Mouse (Mus musculus) layer of hippocampus, adult 2 months (tissue): Measurements from ENCODE around the gene Elp6. TPM values are rescaled to one million over a fixed set of nuclear protein-coding genes. Genes with fewer than 3 reads are reported as not detected.

ENCODE experiments used
- DNase-seq, 2 experiments: peaks; one replicate each; pipeline ENCODE4 v3.0.0; 2022; ENCODE audit warnings: low spot score in 2 of 2
- H3K27ac ChIP-seq: fragments of 200-600 bp; 2 replicates; pipeline ENCODE4 v1.8.1; 2022
- H3K4me3 ChIP-seq: fragments of 200-600 bp; 2 replicates; pipeline ENCODE4 v1.8.1; 2022; ENCODE audit warnings: mild to moderate bottlenecking
- CTCF ChIP-seq: fragments of 200-600 bp; conservative IDR thresholded peaks from 2 replicates; pipeline ENCODE4 v1.8.1; 2022; ENCODE audit warnings: antibody characterized with exemption, mild to moderate bottlenecking, moderate library complexity
- long read RNA-seq, 2 experiments: library from polyadenylated mRNA; stranded (forward); transcript quantifications; one replicate each; pipeline ENCODE4 v2.0.0; 2021; ENCODE audit warnings: borderline mapping rate in 2 of 2
- total RNA-seq, 2 experiments: library from RNA; stranded (reverse); gene quantifications; 2 replicates each; pipeline ENCODE4 v1.2.3; 2021

Elp6 gene
- total RNA-seq: 10 to 100 TPM; 14.8 to 14.9 TPM
- long read RNA-seq, experiment 1, transcript Elp6-205 (7 exons, 1,304 nt): major isoform, 12 of 16 reads
- long read RNA-seq, experiment 1, partial matches to known transcripts: 0 of 16 reads
- long read RNA-seq, experiment 1, other reads (novel, unspliced or antisense): 4 of 16 reads
- long read RNA-seq, experiment 2, transcript Elp6-205 (7 exons, 1,304 nt): major isoform, 9 of 16 reads
- long read RNA-seq, experiment 2, partial matches to known transcripts: 1 of 16 reads
- long read RNA-seq, experiment 2, other reads (novel, unspliced or antisense): 6 of 16 reads

DNA sequence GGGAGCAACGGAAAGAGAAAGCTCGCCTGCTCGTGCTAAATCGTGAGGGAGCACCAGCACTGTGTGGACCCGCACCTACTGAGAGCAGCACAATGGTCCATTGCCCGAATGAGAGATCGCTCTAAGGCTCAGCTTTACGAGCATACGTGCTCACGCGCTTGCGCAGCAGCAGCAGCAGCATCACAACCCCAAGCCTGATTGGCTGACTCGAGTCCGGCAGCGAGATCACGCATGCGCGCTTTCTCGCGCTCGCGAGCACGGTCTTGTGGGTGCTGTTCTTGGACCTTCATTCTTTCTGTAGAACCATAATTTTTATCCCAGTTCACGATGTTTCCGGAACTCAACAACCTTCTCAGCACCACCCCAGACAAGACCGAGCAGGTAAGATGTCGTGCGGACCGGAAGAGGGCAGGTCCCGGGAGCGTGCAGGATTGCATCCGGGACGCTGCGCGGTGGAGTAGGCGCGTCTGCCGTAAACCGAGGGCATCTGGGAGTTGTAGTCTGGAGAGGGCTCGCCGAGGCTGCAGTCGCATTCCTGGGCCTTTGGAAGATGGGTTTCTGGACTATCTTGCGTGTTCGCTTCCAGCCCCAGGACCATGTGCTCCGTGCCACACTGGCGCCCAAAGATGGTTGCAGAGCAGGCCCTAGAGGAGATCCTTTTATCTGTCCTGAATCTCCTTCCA lies at the start of gene Elp6:
TSS of gene Elp6 (plus strand) at position 205 of the 683 bp plus-strand sequence.
- peak within 1 kb of the TSS; percentile 96 for H3K27ac ChIP-seq
- DNase-seq: peak; percentile 89 to 93
- H3K4me3 ChIP-seq: peak within 1 kb of the TSS; percentile 74
- TF ChIP-seq CTCF: 0 out of 2 replicates have a peak, but pooled peaks have one; percentile 20

DNA sequence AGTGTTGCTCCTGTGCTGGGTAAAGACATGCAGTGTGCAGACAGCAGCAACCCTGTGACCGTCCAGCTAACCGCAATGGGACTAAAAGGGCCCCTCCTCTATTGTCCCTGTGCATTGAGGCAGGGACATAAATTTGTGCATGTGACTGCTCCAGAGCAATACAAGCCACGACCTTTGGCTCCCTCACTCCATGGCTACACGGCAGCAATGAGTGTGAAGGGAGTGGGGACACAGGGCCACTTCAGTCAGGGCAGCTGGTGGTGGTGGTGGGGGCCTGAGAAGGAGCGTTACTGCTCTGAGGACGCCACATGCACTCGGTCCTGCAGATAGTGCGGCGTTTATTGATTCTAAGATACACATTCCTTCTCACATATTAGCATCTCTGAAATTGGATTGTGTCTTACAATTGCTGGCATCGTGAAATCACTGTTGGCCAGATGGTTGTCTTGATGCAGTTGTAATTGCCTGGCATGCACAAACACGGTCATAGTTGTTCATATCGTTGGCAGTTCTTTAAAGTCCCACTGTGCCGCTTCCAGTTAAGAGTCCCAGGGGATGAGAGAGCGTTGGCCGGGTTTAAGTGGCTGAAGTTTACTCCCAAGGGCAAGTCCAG lies 49.5 kb upstream of the Elp6 start:
- peak in 1 of 2 experiments; percentile 56 for DNase-seq
- H3K4me3 ChIP-seq: no peak overlapping the region
- TF ChIP-seq CTCF: no peak
- H3K27ac ChIP-seq: peak overlapping the region; percentile 80

DNA sequence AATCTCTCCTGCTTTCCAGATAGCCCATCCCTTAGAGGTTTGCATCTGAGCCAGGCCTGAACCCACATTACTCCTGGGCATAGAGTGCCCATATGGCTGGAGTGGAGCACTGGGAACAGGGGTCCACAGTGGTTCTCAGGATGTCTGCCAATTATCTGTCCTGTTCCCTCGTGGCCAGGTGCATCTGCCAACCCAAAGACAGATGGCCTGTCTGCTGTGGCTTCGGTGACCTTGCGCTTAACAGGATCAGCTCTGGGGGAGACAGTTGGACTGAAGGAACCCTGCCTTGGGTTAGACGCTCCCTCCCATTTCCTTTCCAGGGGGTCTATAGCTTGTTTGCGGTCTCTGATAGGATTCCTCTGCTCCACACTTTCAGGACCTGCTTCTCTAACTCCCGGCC lies 46.3 kb upstream of the Elp6 start:
- DNase-seq: no peak
- no peak for TF ChIP-seq CTCF
- no peak overlapping the region for H3K4me3 ChIP-seq
- peak overlapping the region; percentile 8; the same call in 1 of the 2 replicates for H3K27ac ChIP-seq

DNA sequence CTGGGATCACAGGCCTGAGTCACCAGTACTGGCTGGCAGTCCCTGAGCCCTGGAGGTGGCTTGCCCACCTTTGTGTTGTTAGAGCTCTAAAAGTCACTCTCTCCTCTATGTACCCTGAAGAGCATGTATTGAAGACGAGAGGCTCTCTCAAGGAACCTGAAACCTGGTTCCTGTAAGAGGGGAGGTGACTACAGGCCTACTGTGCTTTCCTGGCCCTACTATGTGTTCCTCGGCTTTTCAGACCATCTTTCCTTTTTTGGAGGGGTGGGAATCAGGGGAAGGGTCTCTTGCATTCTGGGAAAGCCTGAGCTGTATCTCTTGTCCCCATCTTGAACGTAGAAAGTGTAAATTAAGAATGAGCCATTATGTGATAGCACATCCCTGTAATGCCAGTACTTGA lies 45.9 kb upstream of the Elp6 start:
- DNase-seq: no peak
- Histone ChIP-seq H3K4me3 (no peak overlapping the region), H3K27ac (no peak overlapping the region)
- TF ChIP-seq CTCF: no peak

DNA sequence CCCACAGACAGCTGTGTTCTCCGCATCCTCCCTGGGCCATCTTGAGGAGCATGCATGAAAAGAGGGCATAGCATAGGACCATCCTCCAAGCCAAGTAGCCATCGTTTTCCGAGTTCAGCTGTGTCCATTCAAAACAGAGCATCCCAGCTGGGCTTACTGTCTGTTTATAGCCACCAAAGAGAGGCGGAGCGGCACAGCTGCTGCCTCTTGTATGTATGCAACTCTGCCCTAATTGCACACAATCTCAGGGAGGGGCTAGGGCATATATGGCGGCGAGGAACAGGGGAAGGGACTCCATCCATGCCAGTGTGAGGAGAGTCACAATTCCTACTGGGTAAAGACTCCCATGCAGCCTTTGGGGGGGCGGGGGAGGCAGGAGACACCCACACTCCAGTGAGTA lies 41.8 kb upstream of the Elp6 start:
- DNase-seq: no peak
- TF ChIP-seq CTCF: no peak
- Histone ChIP-seq H3K27ac (no peak overlapping the region), H3K4me3 (no peak overlapping the region)

DNA sequence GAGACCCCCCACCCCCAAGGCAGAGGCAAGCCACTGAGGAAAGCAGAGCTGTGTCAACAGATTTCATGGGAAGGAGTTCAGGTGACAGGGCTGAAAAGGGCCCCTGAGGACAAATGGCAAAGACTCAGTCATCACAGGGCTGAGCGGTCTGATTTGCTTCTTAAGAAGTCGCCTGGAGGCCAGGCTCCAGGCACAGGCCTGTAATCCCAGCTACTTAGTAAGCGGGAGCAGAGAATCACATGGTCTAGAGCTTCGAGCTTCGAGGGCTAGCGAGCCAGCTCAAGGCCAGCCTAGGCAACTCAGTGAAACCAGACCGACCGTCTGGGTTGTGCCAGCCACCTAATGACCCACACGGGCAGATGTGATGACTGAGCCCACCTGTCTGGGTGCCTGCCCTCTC lies 40.0 kb upstream of the Elp6 start:
- Histone ChIP-seq H3K4me3 (no peak overlapping the region), H3K27ac (no peak overlapping the region)
- DNase-seq: no peak
- TF ChIP-seq CTCF: no peak

DNA sequence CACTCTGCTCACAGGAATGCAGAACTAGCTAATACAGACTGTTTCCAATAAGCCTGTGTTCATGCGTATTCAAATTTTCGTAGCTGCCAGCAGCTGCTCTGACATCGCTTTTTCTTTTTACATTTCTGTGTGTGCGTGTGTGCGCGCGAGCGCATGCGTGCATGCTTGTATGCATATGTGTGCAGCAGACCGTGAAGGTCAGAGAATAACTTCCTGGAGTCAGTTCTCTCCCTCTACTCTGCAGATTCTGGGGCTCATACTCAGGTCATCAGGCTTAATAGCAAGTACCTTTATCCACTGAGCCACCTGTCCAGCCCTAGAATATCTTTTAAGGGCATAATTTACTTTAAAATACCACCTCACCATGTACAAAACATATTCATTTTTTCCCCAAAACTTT lies 36.6 kb upstream of the Elp6 start:
- H3K4me3 ChIP-seq: no peak overlapping the region
- no peak for TF ChIP-seq CTCF
- DNase-seq: no peak
- no peak overlapping the region for H3K27ac ChIP-seq

DNA sequence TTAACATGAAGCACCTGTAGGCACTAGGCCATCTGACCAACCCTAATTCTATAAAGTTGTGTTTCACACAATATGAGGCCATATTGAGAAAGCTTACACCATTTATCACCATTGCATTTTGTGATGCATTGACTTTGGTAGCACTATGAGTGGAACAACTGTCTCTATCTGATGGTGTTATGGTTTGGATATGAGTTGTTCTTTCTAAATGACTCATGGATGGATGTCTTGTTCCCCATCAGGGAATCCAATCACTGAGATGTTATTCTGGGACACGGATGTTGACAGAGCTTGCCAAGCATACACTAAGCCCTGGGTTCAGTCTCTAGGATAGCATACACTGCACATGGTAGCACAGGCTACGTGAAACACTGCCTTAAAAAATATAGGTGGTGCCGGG lies 32.6 kb upstream of the Elp6 start:
- TF ChIP-seq CTCF: no peak
- no peak overlapping the region for H3K4me3 ChIP-seq
- H3K27ac ChIP-seq: no peak overlapping the region
- no peak for DNase-seq

DNA sequence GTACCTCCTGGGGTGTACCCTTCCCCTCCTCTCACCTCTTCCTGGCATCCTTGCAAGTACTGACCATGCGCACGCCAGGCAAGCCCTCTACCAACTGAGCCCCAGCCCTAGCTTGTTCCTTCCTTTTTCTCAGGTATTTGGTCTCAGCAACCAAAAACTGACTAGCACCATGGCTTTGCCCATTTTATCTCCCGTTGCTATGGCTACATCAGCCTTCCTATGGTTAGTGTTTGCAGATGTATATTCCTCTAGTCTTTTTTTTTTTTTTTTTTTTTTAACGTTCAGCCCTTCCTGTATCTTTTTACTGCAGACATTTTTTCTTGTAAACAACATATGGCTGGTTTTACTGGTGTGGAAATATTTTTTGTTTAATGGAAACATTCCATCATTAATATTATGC lies 31.5 kb upstream of the Elp6 start:
- TF ChIP-seq CTCF: no peak
- H3K27ac ChIP-seq: no peak overlapping the region
- no peak overlapping the region for H3K4me3 ChIP-seq
- DNase-seq: no peak

DNA sequence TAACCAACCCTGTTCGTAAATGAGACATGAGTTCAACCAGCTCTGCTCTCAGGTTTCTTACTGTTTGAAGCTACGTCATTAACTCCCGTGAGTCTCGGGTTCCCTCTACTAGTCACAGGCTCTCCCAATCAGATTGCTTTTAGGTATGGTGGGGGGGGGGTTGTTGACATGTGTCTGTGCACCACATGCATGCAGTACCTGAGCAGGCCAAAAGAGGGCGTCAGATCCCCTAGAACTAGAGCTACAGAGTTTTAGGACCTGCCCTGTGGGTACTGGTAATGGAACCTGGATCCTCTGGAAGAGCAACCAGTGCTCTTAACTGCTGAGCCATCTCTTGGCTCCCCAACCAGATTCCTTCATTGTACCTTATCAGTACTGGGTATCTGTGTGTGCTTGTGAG lies 29.1 kb upstream of the Elp6 start:
- peak; percentile 56 for TF ChIP-seq CTCF

DNA sequence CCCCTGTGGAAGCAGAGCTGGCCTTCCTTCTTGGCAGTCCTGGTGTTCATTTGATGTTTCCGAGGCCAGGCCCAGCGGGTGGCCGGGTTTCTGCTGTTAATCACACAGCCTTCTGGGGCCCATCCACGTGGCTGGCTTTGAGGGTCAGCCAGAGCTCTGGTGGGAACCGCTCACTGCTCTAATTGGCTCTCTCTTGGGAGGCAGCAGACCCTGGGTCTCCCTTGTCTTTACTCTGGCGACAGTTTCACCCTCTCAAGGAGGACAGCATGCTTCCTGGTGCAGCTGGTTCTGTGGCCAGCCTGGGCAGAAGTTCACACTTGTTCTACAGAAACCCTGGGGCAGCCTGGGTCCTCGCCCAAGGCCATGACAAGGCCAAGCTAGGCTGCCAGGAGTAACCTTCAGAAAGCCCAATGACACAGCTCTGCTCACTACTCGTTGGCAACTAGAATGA lies 27.5 kb upstream of the Elp6 start:
- peak overlapping the region; percentile 78; the same call in 1 of the 2 replicates for H3K27ac ChIP-seq
- peak; percentile 64 to 83 for DNase-seq
- no peak overlapping the region for H3K4me3 ChIP-seq
- TF ChIP-seq CTCF: no peak

More for the DNA sequence above, 29.1 kb upstream of the Elp6 start:
- Histone ChIP-seq H3K4me3 (no peak overlapping the region), H3K27ac (peak overlapping the region; percentile 87; the same call in 1 of the 2 replicates)
- no peak for DNase-seq

DNA sequence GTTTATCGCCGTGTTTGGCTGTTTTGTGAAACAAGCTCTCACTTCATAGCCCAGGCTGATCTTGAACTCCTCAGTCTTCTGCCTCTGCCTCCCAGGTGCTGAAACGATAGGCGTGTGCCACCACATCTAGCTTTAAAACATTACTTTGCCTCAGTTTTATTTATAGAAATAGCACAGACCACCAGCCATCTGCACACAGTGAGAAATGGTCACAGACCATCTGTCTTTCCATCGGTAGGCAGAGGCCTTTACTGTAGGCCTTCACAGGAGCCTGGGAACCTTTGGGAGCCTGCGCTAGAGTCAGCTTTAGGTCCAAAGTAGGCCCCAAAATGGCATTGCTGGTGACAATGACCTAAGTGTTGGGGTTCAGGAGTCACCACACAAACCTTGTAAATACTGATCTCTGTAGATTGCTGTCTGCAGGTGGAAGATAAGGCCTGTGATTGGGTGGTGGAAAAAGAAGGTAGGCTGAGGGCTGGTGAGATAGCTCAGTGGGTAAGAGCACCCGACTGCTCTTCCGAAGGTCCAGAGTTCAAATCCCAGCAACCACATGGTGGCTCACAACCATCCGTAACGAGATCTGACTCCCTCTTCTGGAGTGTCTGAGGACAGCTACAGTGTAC lies 20.8 kb upstream of the Elp6 start:
- DNase-seq: no peak
- no peak for TF ChIP-seq CTCF

More for the DNA sequence above, 20.8 kb upstream of the Elp6 start:
- no peak overlapping the region for H3K4me3 ChIP-seq
- H3K27ac ChIP-seq: peak overlapping the region; percentile 72; the same call in 1 of the 2 replicates
